Mouse (Mus musculus): Measurements from ENCODE around the gene Dchs1. TPM values are rescaled to one million over a fixed set of nuclear protein-coding genes. Genes with fewer than 3 reads are reported as not detected.

Dchs1 gene
- total RNA-seq, 2 experiments from 2014 or later, result 4.5 to 4.6 TPM

GRCm38 (mm10) chr7:105784556-105784955, 2.9 kb downstream of the Dchs1 start:
- DNase-seq (ENCODE audit: low spot score in 2 of 2), result no peak

- no peak for DNase-seq (ENCODE audit: low spot score in 2 of 2)
Observed at GRCm38 (mm10) chr7:105783861-105784260, 3.6 kb downstream of the Dchs1 start.

GRCm38 (mm10) chr7:105778553-105779265, 8.7 kb downstream of the Dchs1 start:
- DNase-seq (ENCODE audit: low spot score in 2 of 2), result no peak

GRCm38 (mm10) chr7:105777797-105778552, 9.5 kb downstream of the Dchs1 start:
- no peak for DNase-seq (ENCODE audit: low spot score in 2 of 2)

- no peak for DNase-seq (ENCODE audit: low spot score in 2 of 2)
Observed at GRCm38 (mm10) chr7:105777316-105777715, 10.1 kb downstream of the Dchs1 start.

GRCm38 (mm10) chr7:105776026-105776425, 11.4 kb downstream of the Dchs1 start:
- DNase-seq (ENCODE audit: low spot score in 2 of 2), result no peak

- DNase-seq (ENCODE audit: low spot score in 2 of 2), result no peak
Observed at GRCm38 (mm10) chr7:105774661-105775060, 12.8 kb downstream of the Dchs1 start.

- no peak for DNase-seq (ENCODE audit: low spot score in 2 of 2)
Observed at GRCm38 (mm10) chr7:105773041-105773440, 14.4 kb downstream of the Dchs1 start.

GRCm38 (mm10) chr7:105772331-105772730, 15.1 kb downstream of the Dchs1 start:
- no peak for DNase-seq (ENCODE audit: low spot score in 2 of 2)

- DNase-seq (ENCODE audit: low spot score in 2 of 2), result no peak
Observed at GRCm38 (mm10) chr7:105769959-105770358, 17.5 kb downstream of the Dchs1 start.

GRCm38 (mm10) chr7:105767729-105768165, 19.7 kb downstream of the Dchs1 start:
- no peak for DNase-seq (ENCODE audit: low spot score in 2 of 2)

GRCm38 (mm10) chr7:105764331-105764730, 23.1 kb downstream of the Dchs1 start:
- no peak for DNase-seq (ENCODE audit: low spot score in 2 of 2)

- no peak for DNase-seq (ENCODE audit: low spot score in 2 of 2)
Observed at GRCm38 (mm10) chr7:105762517-105763270, 24.8 kb downstream of the Dchs1 start.

- no peak for DNase-seq (ENCODE audit: low spot score in 2 of 2)
Observed at GRCm38 (mm10) chr7:105761813-105762484, 25.5 kb downstream of the Dchs1 start.

GRCm38 (mm10) chr7:105753281-105753680, 34.2 kb downstream of the Dchs1 start:
- no peak for DNase-seq (ENCODE audit: low spot score in 2 of 2)

GRCm38 (mm10) chr7:105752716-105753115, 34.7 kb downstream of the Dchs1 start:
- DNase-seq (ENCODE audit: low spot score in 2 of 2), result no peak

- peak; percentile 79 to 81 for DNase-seq (ENCODE audit: low spot score in 2 of 2)
Observed at GRCm38 (mm10) chr7:105751491-105752433, 35.7 kb downstream of the Dchs1 start, which contains the start of gene Tpp1. Gene Tpp1 (minus strand): TSS chr7:105752235.

- DNase-seq (ENCODE audit: low spot score in 2 of 2), result no peak
Observed at GRCm38 (mm10) chr7:105747776-105748175, 39.7 kb downstream of the Dchs1 start.

GRCm38 (mm10) chr7:105743926-105744590, 43.4 kb downstream of the Dchs1 start, which contains the start of gene Taf10:
Gene Taf10 (minus strand): TSS chr7:105744361.
- DNase-seq (ENCODE audit: low spot score in 2 of 2), result peak; percentile 80 to 83

Measured in adrenal gland, adult 18-20 months (tissue).